Mouse (Mus musculus) ovary, postnatal 14 days (tissue): ENCODE data around the gene Cbfa2t2.
"Not testable (repeated sequence)": the region's sequence is repeated elsewhere in the genome, so short reads cannot be mapped to it uniquely, and the experiment has no call there.

ENCODE experiments used
- DNase-seq: peaks from one replicate; pipeline ENCODE4 v3.0.0; 2022; ENCODE audit warnings: low spot score

Gene Cbfa2t2

GRCm38 (mm10) chr2:154474251-154475061, 38.2 kb downstream of the Cbfa2t2 start:
- DNase-seq: no peak

GRCm38 (mm10) chr2:154475062-154475349, 38.7 kb downstream of the Cbfa2t2 start:
- DNase-seq: no peak

- DNase-seq: no peak
Observed at GRCm38 (mm10) chr2:154475861-154476260, 39.6 kb downstream of the Cbfa2t2 start.

GRCm38 (mm10) chr2:154477028-154477427, 40.7 kb downstream of the Cbfa2t2 start:
- no peak for DNase-seq

- no peak for DNase-seq
Observed at GRCm38 (mm10) chr2:154491788-154492187, 55.5 kb downstream of the Cbfa2t2 start.

GRCm38 (mm10) chr2:154493559-154493958, 57.3 kb downstream of the Cbfa2t2 start:
- not testable (repeated sequence) for DNase-seq

- no peak for DNase-seq
Observed at GRCm38 (mm10) chr2:154495021-154495420, 58.7 kb downstream of the Cbfa2t2 start.

GRCm38 (mm10) chr2:154498571-154498970, 62.3 kb downstream of the Cbfa2t2 start:
- DNase-seq: no peak

GRCm38 (mm10) chr2:154499717-154500247, 63.5 kb downstream of the Cbfa2t2 start:
- no peak for DNase-seq

GRCm38 (mm10) chr2:154500758-154501157, 64.5 kb downstream of the Cbfa2t2 start:
- no peak for DNase-seq

GRCm38 (mm10) chr2:154507076-154507475, 70.8 kb downstream of the Cbfa2t2 start:
- no peak for DNase-seq

- no peak for DNase-seq
Observed at GRCm38 (mm10) chr2:154507566-154508283, 71.4 kb downstream of the Cbfa2t2 start.

GRCm38 (mm10) chr2:154508450-154508849, 72.2 kb downstream of the Cbfa2t2 start:
- DNase-seq: no peak

GRCm38 (mm10) chr2:154510141-154510540, 73.9 kb downstream of the Cbfa2t2 start:
- no peak for DNase-seq

- no peak for DNase-seq
Observed at GRCm38 (mm10) chr2:154516944-154517343, 80.7 kb downstream of the Cbfa2t2 start.

GRCm38 (mm10) chr2:154517424-154517823, 81.1 kb downstream of the Cbfa2t2 start:
- DNase-seq: no peak

GRCm38 (mm10) chr2:154521449-154521848, 85.2 kb downstream of the Cbfa2t2 start:
- DNase-seq: no peak

- DNase-seq: no peak
Observed at GRCm38 (mm10) chr2:154522334-154522733, 86.1 kb downstream of the Cbfa2t2 start.

GRCm38 (mm10) chr2:154525285-154525684, 89.0 kb downstream of the Cbfa2t2 start:
- DNase-seq: no peak

GRCm38 (mm10) chr2:154526531-154526930, 90.2 kb downstream of the Cbfa2t2 start:
- DNase-seq: no peak

- no peak for DNase-seq
Observed at GRCm38 (mm10) chr2:154532888-154533287, 96.6 kb downstream of the Cbfa2t2 start.

- no peak for DNase-seq
Observed at GRCm38 (mm10) chr2:154534704-154535270, 98.5 kb downstream of the Cbfa2t2 start.

- DNase-seq: no peak
Observed at GRCm38 (mm10) chr2:154538310-154538709, 102.0 kb downstream of the Cbfa2t2 start.
